Mouse (Mus musculus): ENCODE data around the gene Rgs6.

DNA sequence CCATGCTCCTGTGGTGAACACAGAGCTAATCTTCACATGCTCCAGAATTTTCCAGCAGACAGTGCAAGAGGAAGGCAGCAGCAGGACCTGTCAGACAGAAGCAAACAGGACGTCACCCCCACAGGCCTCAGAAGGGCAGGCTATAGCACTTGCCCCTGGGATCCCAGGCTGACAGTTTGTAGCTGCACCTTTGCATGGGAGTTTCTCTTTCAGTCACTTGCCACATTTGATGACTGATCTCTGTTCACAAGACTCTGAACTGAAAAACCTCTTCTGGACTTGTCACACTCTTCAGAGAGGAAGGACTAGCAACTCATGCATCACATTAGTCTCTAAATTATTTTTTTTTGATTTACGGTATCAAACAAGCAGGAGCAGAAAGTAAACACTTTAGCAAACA is 126.2 kb downstream of the Rgs6 start:
- no peak for TF ChIP-seq CTCF (IDR thresholded peaks at IDR 0.05; ENCODE audit: low read depth, low read length)
- TF ChIP-seq POLR2A (IDR thresholded peaks at IDR 0.05; ENCODE audit: extremely low read depth, insufficient read depth, low read length): no peak
